ENCODE assay signal across 9 mouse cellular contexts in the genomic region with DNA sequence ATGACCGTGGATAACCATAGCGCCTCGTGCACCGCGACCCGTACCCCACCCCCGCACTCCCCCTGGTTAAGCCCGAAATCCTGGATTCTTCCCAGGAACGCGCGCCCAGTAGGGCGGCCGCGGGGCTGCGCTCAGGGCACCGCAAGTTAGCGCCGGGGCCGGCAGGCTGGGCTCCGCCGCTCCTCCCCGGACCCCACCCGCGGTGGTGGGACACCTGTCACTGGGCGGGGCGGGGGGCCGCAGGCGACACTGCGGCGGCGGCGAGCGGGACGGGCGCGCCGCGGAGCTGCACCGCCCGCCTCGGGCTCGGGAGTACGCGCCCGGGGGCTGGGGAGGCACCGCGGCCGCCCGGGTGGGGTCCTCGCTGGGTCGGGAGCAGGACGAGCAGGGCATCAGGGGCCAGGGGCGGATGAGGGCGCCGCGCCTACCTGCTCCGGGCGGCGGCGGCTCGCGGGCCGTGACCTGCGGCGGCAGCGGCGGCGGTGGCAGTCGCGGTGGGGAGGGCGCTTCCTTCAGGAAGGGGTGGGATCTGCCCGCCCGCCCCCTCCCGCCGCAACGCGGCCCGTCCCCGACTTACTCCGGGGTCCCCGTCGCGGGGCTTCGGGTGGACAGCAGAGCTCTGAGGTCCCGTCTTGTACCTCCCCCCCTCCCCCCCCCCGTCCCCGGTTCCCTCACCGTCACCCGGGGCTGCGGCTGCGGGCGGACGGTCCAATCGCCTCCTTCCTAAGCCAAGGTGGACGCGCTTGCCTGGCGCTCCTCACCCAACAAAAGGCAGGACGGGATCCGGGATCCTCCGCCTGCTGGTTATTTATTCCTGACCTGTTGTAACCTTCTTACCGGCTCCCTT. TPM values are rescaled to one million over a fixed set of nuclear protein-coding genes. Genes with fewer than 3 reads are reported as not detected.
DNase-seq lines count a peak whose midpoint lies in the region; ATAC-seq lines count a peak whose summit lies in the region.
"Had no signal": no experiment of that assay in that cellular context is flagged by ENCODE, and none has a peak within 500 bp of the region (broad histone marks: within the 10 kb centered on the region; RNA-seq: fewer than 3 reads in every experiment).

No protein-coding gene starts in this region.

- H3K27me3 ChIP-seq in intestine, embryonic 16.5 days (replicated peaks; ENCODE audit: control insufficient read depth, insufficient read depth, low read length), result peaks cover 2% of the 10 kb centered on the region; the same call in 1 of the 2 replicates
- H3K27me3 ChIP-seq in limb, embryonic 15.5 days, result peaks cover 18% of the 10 kb centered on the region
- H3K27me3 ChIP-seq in midbrain, embryonic 14.5 days (ENCODE audit: control insufficient read depth, insufficient read depth, low read length), result no peaks in the 10 kb centered on the region

- no peaks in the 10 kb centered on the region for H3K36me3 ChIP-seq in intestine, embryonic 16.5 days (ENCODE audit: control insufficient read depth, insufficient read depth, low read length)
- H3K36me3 ChIP-seq in limb, embryonic 15.5 days, result no peaks in the 10 kb centered on the region
- no peaks in the 10 kb centered on the region for H3K36me3 ChIP-seq in midbrain, embryonic 14.5 days (ENCODE audit: control insufficient read depth, insufficient read depth, low read length)

- peaks cover 4% of the 10 kb centered on the region; the same call in 1 of the 2 replicates for H3K4me1 ChIP-seq in intestine, embryonic 16.5 days (ENCODE audit: control insufficient read depth, insufficient read depth, low read length)
- peaks cover 13% of the 10 kb centered on the region for H3K4me1 ChIP-seq in limb, embryonic 15.5 days
- peaks cover 4% of the 10 kb centered on the region; the same call in 1 of the 2 replicates for H3K4me1 ChIP-seq in midbrain, embryonic 14.5 days (ENCODE audit: control insufficient read depth, insufficient read depth, low read length)

- H3K27ac ChIP-seq in intestine, embryonic 16.5 days (ENCODE audit: low read length), result no peak overlapping the region
- no peak overlapping the region; the same call in 1 of the 2 replicates for H3K27ac ChIP-seq in limb, embryonic 15.5 days
- peak overlapping the region; percentile 68 for H3K27ac ChIP-seq in midbrain, embryonic 14.5 days (replicated peaks; ENCODE audit: low read depth, low read length)

- H3K4me2 ChIP-seq in intestine, embryonic 16.5 days (ENCODE audit: low read depth, low read length), result peak overlapping the region; percentile 100
- H3K4me2 ChIP-seq in limb, embryonic 15.5 days, result peak overlapping the region; percentile 99
- H3K4me2 ChIP-seq in midbrain, embryonic 14.5 days (ENCODE audit: low read length), result peak overlapping the region; percentile 92

- ATAC-seq in intestine, embryonic 16.5 days, result peak; percentile 73
- ATAC-seq in limb, embryonic 15.5 days (ENCODE audit: insufficient number of reproducible peaks, low FRiP score, low TSS enrichment, low read depth), result peak; percentile 59
- peak; percentile 79 for ATAC-seq in midbrain, embryonic 14.5 days (ENCODE audit: low FRiP score, low TSS enrichment)

- DNase-seq in gastrocnemius, postnatal 10 days, result peak; percentile 55
- no peak for DNase-seq in gastrocnemius, adult 8-10 months (ENCODE audit: low spot score in 2 of 2)
- DNase-seq in cerebellum, adult 8-10 months, result peak; percentile 65
- DNase-seq in gastrocnemius, postnatal 25 days, result peak; percentile 17
- DNase-seq in midbrain, embryonic 14.5 days, result peak; percentile 70
- peak; percentile 16 to 33 for DNase-seq in thymus, postnatal 36 days

- peak overlapping the region; percentile 74 for H3K4me3 ChIP-seq in intestine, embryonic 16.5 days (ENCODE audit: low read length)
- H3K4me3 ChIP-seq in limb, embryonic 15.5 days, result peak overlapping the region; percentile 68
- H3K4me3 ChIP-seq in midbrain, embryonic 14.5 days (replicated peaks; ENCODE audit: low read depth, low read length), result peak overlapping the region; percentile 81

- 1% methylated on average over 66 of the region's 101 CpGs for WGBS in intestine, embryonic 16.5 days
- WGBS in limb, embryonic 15.5 days, result under 1% methylated on average over 43 of the region's 101 CpGs
- WGBS in midbrain, embryonic 14.5 days, result under 1% methylated on average over 80 of the region's 101 CpGs

- peak overlapping the region; percentile 74 for H3K9ac ChIP-seq in intestine, embryonic 16.5 days (ENCODE audit: low read depth, low read length)
- peak overlapping the region; percentile 51 for H3K9ac ChIP-seq in limb, embryonic 15.5 days
- peak overlapping the region; percentile 90 for H3K9ac ChIP-seq in midbrain, embryonic 14.5 days (replicated peaks; ENCODE audit: low read length)

- no peaks in the 10 kb centered on the region for H3K9me3 ChIP-seq in intestine, embryonic 16.5 days (ENCODE audit: control insufficient read depth, low read length)
- H3K9me3 ChIP-seq in limb, embryonic 15.5 days, result no peaks in the 10 kb centered on the region
- H3K9me3 ChIP-seq in midbrain, embryonic 14.5 days (ENCODE audit: control insufficient read depth, low read length), result no peaks in the 10 kb centered on the region

RNA-seq across cellular contexts. Expression of a gene that starts 0.6 kb away (rescaled TPM):
- 1 to 10 TPM; 3.5 to 3.9 TPM for total RNA-seq in gastrocnemius, postnatal 10 days (2021)
- 1 to 10 TPM in 2 of 4 experiments, under 1 TPM in 2; 0.64 to 2.9 (median 1.1) TPM for total RNA-seq in gastrocnemius, adult 8-10 months (2022)
- total RNA-seq in gastrocnemius, postnatal 25 days (2021), result 1 to 10 TPM; 1.5 to 2.4 TPM
- 1.5 and 1.7 TPM in 2 replicates for polyA plus RNA-seq in intestine, embryonic 16.5 days (2015; fragmentation: Nextera tagmentation; extraction: Ambion mirVana)
- polyA plus RNA-seq in limb, embryonic 15.5 days (2015; fragmentation: Nextera tagmentation; extraction: Ambion mirVana), result 9.3 and 9.9 TPM in 2 replicates
- 20.0 and 23.6 TPM in 2 replicates for polyA plus RNA-seq in midbrain, embryonic 14.5 days (2014; fragmentation: Nextera tagmentation; extraction: Ambion mirVana)
- polyA plus RNA-seq: C2C12 had no signal

Comparison
In these comparisons a context has a peak if more than half of its experiments do, and no peak if none do; other contexts are left out.
1. DNase-seq: peak in gastrocnemius, postnatal 10 days (single experiment), cerebellum, adult 8-10 months (single experiment), gastrocnemius, postnatal 25 days (single experiment), midbrain, embryonic 14.5 days (single experiment) and thymus, postnatal 36 days (2 of 2); none in gastrocnemius, adult 8-10 months (0 of 2).
2. Peak in every context shown above with its lines, with median percentiles within 50 percentile points of each other: ATAC-seq, H3K4me2 ChIP-seq, H3K4me3 ChIP-seq and H3K9ac ChIP-seq.